Mouse (Mus musculus) lung, postnatal 0 days (tissue): Measurements from ENCODE around the gene Ssr4.

ENCODE experiments used
- CTCF ChIP-seq: IDR thresholded peaks from 2 replicates; pipeline ENCODE4 v1.5.1; 2016; ENCODE audit warnings: antibody characterized with exemption, mild to moderate bottlenecking
- EP300 ChIP-seq: IDR thresholded peaks from 2 replicates; pipeline ENCODE4 v1.6.1; 2016; ENCODE audit warnings: antibody characterized with exemption, mild to moderate bottlenecking, control low read depth

- TF ChIP-seq CTCF (no peak), EP300 (no peak)
Measured at GRCm38 (mm10) chrX:73782227-73782626, 4.6 kb upstream of the Ssr4 start.
